Mouse (Mus musculus): ENCODE measurements at regions not wholly inside any gene's neighbourhood (a gene's known extent, or its start where the extent isn't known, plus 50 kb on each side); places are given as distances from the start of the nearest gene placed in this dataset.

DNA sequence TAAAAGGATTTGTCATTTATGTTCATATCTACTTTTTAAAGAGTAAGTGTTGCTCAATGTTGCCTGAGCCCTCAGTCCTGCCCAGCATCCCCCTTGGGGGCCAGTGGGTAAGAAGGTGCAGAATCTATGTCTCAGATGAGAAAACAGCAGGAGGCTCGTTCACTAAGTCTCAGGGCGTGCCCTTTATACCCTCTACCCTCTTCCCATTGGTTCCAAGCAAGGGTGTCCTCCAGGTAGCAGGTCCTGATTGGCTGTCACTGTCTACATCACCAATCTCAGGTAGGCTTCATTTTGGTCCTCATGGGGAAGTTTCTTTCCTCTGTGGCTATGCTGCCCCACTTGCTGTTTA, 420.3 kb downstream of the Basp1 start:
- Histone ChIP-seq H3K4me2 (no peak overlapping the region), H3K9me3 (no peaks in the 10 kb centered on the region), H3K4me1 (replicated peaks) (peaks cover 11% of the 10 kb centered on the region), H3K9ac (no peak overlapping the region), H3K36me3 (no peaks in the 10 kb centered on the region), H3K4me3 (no peak overlapping the region), H3K27ac (replicated peaks) (peak overlapping the region; percentile 77; the same call in 1 of the 2 replicates), H3K27me3 (no peaks in the 10 kb centered on the region)
- 78% methylated on average over 2 of the region's 2 CpGs for WGBS
- peak; percentile 63 for ATAC-seq (ENCODE audit: low read depth)

DNA sequence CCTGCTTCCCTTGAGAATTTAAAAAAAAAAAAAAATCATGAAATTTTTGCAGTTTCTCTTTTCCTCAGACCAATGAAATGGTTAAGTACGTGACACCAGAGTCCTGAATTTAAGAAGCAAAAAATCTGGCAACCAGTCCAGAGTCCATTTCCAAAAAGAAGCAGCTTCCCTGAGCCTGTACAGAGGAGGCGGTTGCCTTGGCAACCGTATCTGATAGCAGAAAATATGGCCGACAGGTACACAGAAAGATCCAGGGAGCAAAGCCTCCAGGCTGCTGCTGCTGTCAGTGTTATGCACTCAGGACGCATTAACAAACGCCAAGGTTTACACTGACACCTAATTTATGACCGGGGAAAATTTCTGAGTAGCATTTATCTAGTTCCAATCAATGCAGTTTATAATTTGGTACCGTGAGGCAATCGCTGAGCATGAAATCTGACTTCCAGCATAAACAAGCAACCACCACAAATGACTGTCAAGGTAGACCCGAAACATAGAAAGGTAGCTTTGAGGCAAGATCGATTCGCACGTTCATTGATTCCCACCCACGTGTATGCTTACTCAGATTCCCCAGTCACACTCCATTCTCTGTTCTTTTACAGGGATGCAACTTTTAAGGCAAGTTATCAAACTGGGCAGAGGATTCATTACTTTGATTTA, 420.8 kb downstream of the Basp1 start:
- Histone ChIP-seq H3K4me2 (peak overlapping the region; percentile 30; the same call in 1 of the 2 replicates), H3K4me3 (no peak overlapping the region), H3K9ac (peak overlapping the region; percentile 31; the same call in 1 of the 2 replicates), H3K9me3 (no peaks in the 10 kb centered on the region), H3K4me1 (replicated peaks) (peaks cover 11% of the 10 kb centered on the region), H3K27me3 (no peaks in the 10 kb centered on the region), H3K27ac (replicated peaks) (peak overlapping the region; percentile 77), H3K36me3 (no peaks in the 10 kb centered on the region)
- WGBS: 57% methylated on average over 14 of the region's 14 CpGs
- peak; percentile 90 for ATAC-seq (ENCODE audit: low read depth)

DNA sequence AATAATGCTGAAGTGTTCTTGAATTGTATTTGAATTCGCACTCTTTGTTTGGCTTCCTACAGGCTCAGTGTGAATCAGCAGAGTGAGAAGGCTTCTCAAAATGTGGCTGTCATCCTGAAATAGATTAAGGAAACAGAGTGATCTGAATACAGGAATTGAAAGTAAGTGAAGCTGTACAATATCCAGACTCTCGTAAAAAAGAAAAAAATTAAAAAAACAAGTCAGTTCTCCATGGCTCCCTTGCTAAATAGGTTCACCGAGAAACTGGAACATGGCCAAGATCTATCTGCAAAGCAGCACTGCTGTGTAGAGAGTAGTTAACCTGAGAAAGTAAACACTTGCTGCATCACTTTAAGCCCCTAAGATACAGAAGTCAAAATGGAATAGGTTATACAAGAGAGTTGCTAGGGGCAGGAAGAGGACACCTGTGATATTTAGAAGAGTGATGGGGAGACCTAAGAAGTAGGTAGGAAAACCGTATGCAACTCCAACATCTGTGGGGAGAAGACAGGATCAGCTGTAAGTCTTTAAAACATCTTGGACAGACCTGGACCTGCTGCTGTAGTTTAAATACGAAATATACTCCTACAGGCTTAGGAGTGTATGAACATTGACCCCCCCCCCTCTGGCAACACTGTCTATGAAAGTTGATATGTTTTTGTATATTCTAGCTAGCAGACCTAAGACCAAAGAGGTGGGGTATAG, 423.3 kb downstream of the Basp1 start:
- Histone ChIP-seq H3K4me3 (no peak overlapping the region), H3K36me3 (no peaks in the 10 kb centered on the region), H3K9ac (no peak overlapping the region), H3K27me3 (no peaks in the 10 kb centered on the region), H3K4me2 (no peak overlapping the region), H3K27ac (replicated peaks) (no peak overlapping the region), H3K9me3 (no peaks in the 10 kb centered on the region), H3K4me1 (replicated peaks) (peaks cover 11% of the 10 kb centered on the region)
- 68% methylated on average over 5 of the region's 5 CpGs for WGBS
- no peak for ATAC-seq (ENCODE audit: low read depth)

DNA sequence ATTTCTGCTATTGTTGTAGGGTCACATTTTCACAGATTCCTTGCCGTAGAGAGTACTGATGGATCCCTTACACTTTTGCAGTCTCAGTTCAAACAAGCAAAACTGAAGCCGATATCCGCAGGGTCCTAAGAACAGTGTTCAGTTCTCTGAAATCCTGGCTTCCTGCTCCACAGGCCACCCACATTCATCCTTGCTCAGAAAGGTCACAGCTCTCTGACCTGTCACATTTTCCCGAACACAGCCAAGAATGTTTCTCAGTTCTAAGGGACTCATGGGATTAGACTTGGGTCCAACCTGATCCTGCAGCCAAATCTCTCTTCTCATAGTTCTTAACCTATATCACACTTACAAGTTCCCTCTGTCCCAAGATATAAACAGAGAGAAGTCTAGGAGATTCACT, 432.7 kb downstream of the Basp1 start:
- Histone ChIP-seq H3K27ac (replicated peaks) (no peak overlapping the region), H3K4me3 (no peak overlapping the region), H3K27me3 (no peaks in the 10 kb centered on the region), H3K36me3 (no peaks in the 10 kb centered on the region), H3K4me1 (replicated peaks) (no peaks in the 10 kb centered on the region), H3K4me2 (no peak overlapping the region), H3K9ac (no peak overlapping the region), H3K9me3 (no peaks in the 10 kb centered on the region)
- ATAC-seq (ENCODE audit: low read depth): no peak
- WGBS: 48% methylated on average over 4 of the region's 4 CpGs

DNA sequence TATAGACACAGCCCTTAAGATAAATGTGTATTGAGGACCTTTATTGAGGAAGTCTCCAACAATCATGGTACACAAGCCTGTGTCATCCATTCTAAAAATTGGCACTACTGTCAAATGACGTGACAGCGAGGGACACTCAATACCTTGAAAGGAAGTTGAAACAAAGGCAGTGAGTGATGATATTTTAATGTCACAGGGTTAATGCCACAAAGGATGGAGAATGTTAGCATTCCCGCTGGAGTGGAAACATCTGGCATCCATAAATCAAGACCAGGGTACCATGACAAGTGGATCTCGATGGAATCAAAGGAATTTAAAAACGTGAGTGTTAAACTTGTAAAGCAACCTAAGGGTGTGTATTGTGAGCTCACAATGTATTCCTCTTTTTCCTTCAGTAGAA, 441.5 kb downstream of the Basp1 start:
- 5% methylated on average over 5 of the region's 5 CpGs for WGBS
- Histone ChIP-seq H3K9ac (no peak overlapping the region), H3K4me2 (no peak overlapping the region), H3K36me3 (no peaks in the 10 kb centered on the region), H3K4me1 (replicated peaks) (peaks cover 19% of the 10 kb centered on the region), H3K27me3 (no peaks in the 10 kb centered on the region), H3K4me3 (no peak overlapping the region), H3K27ac (replicated peaks) (no peak overlapping the region), H3K9me3 (no peaks in the 10 kb centered on the region)
- ATAC-seq (ENCODE audit: low read depth): no peak

GRCm38 (mm10) chr15:24969391-24969812, 444.2 kb downstream of the Basp1 start:
- Histone ChIP-seq H3K4me1 (replicated peaks) (peaks cover 19% of the 10 kb centered on the region), H3K9me3 (no peaks in the 10 kb centered on the region), H3K4me2 (no peak overlapping the region), H3K36me3 (no peaks in the 10 kb centered on the region), H3K4me3 (no peak overlapping the region), H3K9ac (no peak overlapping the region), H3K27me3 (no peaks in the 10 kb centered on the region), H3K27ac (replicated peaks) (peak overlapping the region; percentile 52)
- WGBS: 14% methylated on average over 2 of the region's 2 CpGs
- peak; percentile 89 for ATAC-seq (ENCODE audit: low read depth)

- Histone ChIP-seq H3K9me3 (no peaks in the 10 kb centered on the region), H3K27ac (replicated peaks) (no peak overlapping the region), H3K27me3 (no peaks in the 10 kb centered on the region), H3K4me1 (replicated peaks) (peaks cover 19% of the 10 kb centered on the region), H3K4me2 (no peak overlapping the region), H3K36me3 (no peaks in the 10 kb centered on the region), H3K9ac (no peak overlapping the region), H3K4me3 (no peak overlapping the region)
- 92% methylated on average over 7 of the region's 7 CpGs for WGBS
- no peak for ATAC-seq (ENCODE audit: low read depth)
These were observed 444.8 kb downstream of the Basp1 start for GRCm38 (mm10) chr15:24968636-24969317.

GRCm38 (mm10) chr15:24929742-24930141, 483.8 kb downstream of the Basp1 start:
- no peak overlapping the region for H3K4me3 ChIP-seq
- H3K4me1 ChIP-seq (replicated peaks): no peaks in the 10 kb centered on the region
- H3K4me2 ChIP-seq: no peak overlapping the region
- 79% methylated on average over 2 of the region's 2 CpGs for WGBS
- H3K27me3 ChIP-seq: no peaks in the 10 kb centered on the region
- H3K9ac ChIP-seq: no peak overlapping the region
- no peak for ATAC-seq (ENCODE audit: low read depth)
- no peaks in the 10 kb centered on the region for H3K9me3 ChIP-seq
- H3K27ac ChIP-seq (replicated peaks): no peak overlapping the region
- no peaks in the 10 kb centered on the region for H3K36me3 ChIP-seq

GRCm38 (mm10) chr15:24911866-24912265, 501.7 kb downstream of the Basp1 start:
- H3K4me3 ChIP-seq: no peak overlapping the region
- H3K4me2 ChIP-seq: no peak overlapping the region
- no peaks in the 10 kb centered on the region for H3K36me3 ChIP-seq
- ATAC-seq (ENCODE audit: low read depth): no peak
- no peak overlapping the region for H3K27ac ChIP-seq (replicated peaks)
- no peak overlapping the region for H3K9ac ChIP-seq
- H3K9me3 ChIP-seq: no peaks in the 10 kb centered on the region
- no peaks in the 10 kb centered on the region for H3K27me3 ChIP-seq
- H3K4me1 ChIP-seq (replicated peaks): peaks cover 2% of the 10 kb centered on the region; the same call in 1 of the 2 replicates
- 79% methylated on average over 1 of the region's 1 CpGs for WGBS

DNA sequence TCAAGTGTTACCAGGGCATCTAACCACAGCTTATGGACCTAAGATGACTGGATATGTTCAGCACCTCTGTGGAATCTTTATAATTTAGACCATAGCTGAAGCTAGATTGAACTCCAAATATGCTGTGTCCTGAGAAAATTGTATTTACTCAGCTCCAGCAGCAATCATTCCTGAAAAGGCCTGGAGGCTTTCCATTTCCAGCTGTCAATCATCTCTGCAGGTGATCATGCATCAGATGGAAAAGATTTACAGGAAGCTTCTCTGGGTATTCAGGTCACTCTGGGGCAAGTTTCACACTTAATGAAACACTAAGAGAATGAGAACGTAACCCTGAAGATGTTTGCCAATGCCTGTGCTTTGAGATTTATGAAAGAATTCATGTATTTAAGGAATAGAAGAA, 502.1 kb downstream of the Basp1 start:
- ATAC-seq (ENCODE audit: low read depth): no peak
- no peaks in the 10 kb centered on the region for H3K36me3 ChIP-seq
- 54% methylated on average over 1 of the region's 1 CpGs for WGBS
- no peak overlapping the region for H3K4me2 ChIP-seq
- no peak overlapping the region for H3K9ac ChIP-seq
- no peaks in the 10 kb centered on the region for H3K9me3 ChIP-seq
- no peaks in the 10 kb centered on the region for H3K27me3 ChIP-seq
- peaks cover 4% of the 10 kb centered on the region; the same call in 1 of the 2 replicates for H3K4me1 ChIP-seq (replicated peaks)
- no peak overlapping the region for H3K27ac ChIP-seq (replicated peaks)
- no peak overlapping the region for H3K4me3 ChIP-seq

DNA sequence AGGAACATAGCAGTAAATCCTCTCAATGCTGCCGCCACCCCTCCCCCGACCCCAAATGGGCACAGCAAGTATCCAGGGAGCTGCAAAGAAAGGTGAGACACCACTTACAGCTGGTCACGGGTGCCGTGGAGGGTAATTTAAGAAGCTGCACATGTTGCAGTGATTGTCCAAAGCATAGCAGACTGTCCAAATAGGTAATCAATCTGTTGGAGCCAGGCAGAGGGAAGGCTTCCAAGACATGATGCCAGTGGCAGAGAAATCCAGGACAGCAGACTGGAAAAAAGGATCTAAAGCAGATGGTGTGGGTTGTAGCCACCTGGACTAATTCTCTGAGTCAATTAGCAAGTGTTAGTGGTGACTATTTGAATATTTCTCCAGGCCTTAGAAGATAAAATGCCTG, 506.6 kb downstream of the Basp1 start:
- H3K4me3 ChIP-seq: no peak overlapping the region
- no peak overlapping the region for H3K4me2 ChIP-seq
- 43% methylated on average over 4 of the region's 4 CpGs for WGBS
- H3K4me1 ChIP-seq (replicated peaks): peaks cover 4% of the 10 kb centered on the region; the same call in 1 of the 2 replicates
- no peak overlapping the region for H3K9ac ChIP-seq
- 0 out of 2 replicates have a peak, but pooled peaks have one; percentile 27 for ATAC-seq (ENCODE audit: low read depth)
- H3K9me3 ChIP-seq: no peaks in the 10 kb centered on the region
- H3K36me3 ChIP-seq: no peaks in the 10 kb centered on the region
- no peaks in the 10 kb centered on the region for H3K27me3 ChIP-seq
- H3K27ac ChIP-seq (replicated peaks): no peak overlapping the region

- WGBS: 51% methylated on average over 1 of the region's 1 CpGs
These were observed 534.7 kb downstream of the Basp1 start for GRCm38 (mm10) chr15:24878846-24879245.

More at GRCm38 (mm10) chr15:24878846-24879245, 534.7 kb downstream of the Basp1 start:
- no peak overlapping the region for H3K4me2 ChIP-seq
- H3K4me1 ChIP-seq (replicated peaks): peaks cover 28% of the 10 kb centered on the region
- no peak for ATAC-seq (ENCODE audit: low read depth)
- no peaks in the 10 kb centered on the region for H3K9me3 ChIP-seq
- no peaks in the 10 kb centered on the region for H3K36me3 ChIP-seq
- peak overlapping the region; percentile 59 for H3K27ac ChIP-seq (replicated peaks)
- H3K27me3 ChIP-seq: no peaks in the 10 kb centered on the region
- H3K9ac ChIP-seq: no peak overlapping the region
- no peak overlapping the region for H3K4me3 ChIP-seq
